Mouse (Mus musculus) embryonic fibroblast, embryonic 13.5 days (primary cell): ENCODE measurements around the gene Dcaf5.

Experiments
- CTCF ChIP-seq: IDR thresholded peaks from 2 replicates; pipeline ENCODE4 v1.5.1; 2011; ENCODE audit warnings: mild to moderate bottlenecking, control low read depth, low read length, moderate library complexity, borderline replicate concordance; ENCODE audit not compliant: insufficient read depth
- POLR2A ChIP-seq: IDR thresholded peaks from 2 replicates; pipeline ENCODE4 v1.6.1; 2011; ENCODE audit warnings: low read depth, mild to moderate bottlenecking, control low read depth, low read length, moderate library complexity

DNA sequence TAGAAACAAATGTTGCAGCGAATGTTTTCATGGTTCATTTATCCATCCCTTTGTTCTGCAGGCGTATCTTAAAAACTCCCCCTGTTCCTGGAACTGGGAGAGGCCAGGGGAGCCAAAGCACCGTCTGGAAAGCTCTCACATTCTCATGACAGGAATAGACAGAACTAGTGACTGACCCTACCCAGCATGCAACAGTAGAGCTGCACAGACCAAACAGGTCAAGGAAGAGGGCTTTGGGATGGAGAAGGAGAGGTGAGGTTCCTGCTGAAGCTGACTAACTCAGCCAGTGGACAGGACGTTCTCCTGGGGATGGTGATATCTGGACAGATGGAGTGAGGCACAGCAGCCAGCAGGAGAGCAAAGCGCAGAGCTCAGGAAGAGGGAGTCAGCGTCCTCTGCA lies 113.9 kb downstream of the Dcaf5 start:
- no peak for TF ChIP-seq CTCF
- TF ChIP-seq POLR2A, result no peak
